Mouse (Mus musculus) WW6 (cell line): ENCODE results near the gene Nr4a1.

Source experiments
- DNase-seq: peaks from one replicate; pipeline ENCODE4 v3.0.0-alpha.2; 2013; ENCODE audit warnings: low read depth, low spot score

Gene Nr4a1

GRCm38 (mm10) chr15:101283911-101284750 is 30.1 kb downstream of the Nr4a1 start, which contains the start of gene Atg101:
Gene Atg101, plus strand, starts transcription at chr15:101284272.
- peak; percentile 82 for DNase-seq

DNA sequence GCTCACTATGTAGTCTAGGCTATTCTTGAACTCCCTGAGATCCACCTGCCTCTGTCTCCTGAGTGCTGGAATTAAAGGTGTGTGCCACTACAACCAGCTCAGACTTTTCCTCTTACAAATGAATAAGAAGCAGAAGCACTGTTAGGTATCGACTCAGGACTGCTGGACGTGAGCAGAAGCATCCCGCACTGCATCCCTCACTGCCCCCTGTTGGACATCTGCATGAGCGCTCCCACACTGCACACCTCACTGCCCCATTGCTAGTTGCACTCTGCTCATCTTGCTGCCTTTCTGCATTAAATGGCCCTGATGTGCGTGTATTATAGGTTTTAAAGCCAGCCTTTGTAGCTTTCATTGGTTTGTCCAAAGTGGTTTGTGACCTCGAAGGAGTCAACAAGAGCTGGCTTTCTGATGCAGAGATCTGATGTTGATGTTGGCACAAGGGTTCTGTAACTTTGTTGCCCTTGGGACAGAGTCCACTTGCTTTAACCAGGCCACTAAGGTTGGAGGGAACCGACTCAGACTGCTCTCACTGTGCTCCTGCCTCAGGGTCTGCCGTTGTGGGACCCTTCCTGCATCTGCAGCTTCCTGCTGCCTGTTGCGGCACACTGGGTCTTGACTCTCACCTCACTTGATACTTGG is 32.2 kb downstream of the Nr4a1 start:
- DNase-seq = no peak

- no peak for DNase-seq
Measured at GRCm38 (mm10) chr15:101287361-101287760, 33.3 kb downstream of the Nr4a1 start.

GRCm38 (mm10) chr15:101290354-101290753 is 36.3 kb downstream of the Nr4a1 start:
- no peak for DNase-seq

GRCm38 (mm10) chr15:101292012-101292411 is 37.9 kb downstream of the Nr4a1 start:
- DNase-seq = no peak

DNA sequence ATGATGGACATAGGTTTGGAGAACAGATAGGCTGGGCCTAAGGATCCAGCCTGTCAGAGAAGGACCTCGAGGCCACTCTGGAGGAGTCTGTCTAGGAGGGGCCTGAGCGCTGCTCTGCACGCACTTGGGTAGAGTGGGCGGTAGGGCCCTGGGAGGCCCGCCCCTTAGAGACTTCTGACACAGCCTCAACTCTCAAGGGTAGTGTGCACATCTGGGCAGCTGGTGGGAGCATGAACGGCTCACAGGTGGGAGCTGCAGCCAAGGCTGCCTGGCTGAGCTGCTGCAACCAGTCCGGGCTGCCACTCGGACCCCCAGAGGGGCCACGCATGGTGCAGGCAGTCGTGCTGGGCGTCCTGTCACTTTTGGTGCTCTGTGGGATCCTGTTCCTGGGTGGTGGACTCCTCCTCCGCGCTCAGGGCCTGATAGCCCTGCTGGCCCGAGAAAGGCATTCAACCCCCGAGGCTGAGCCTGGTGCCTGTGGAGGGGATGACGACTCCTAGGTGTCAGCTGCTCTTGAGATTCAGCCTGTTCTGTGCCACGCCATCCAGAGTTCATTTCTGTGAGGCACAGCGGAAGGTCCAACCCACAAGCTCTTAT is 39.1 kb downstream of the Nr4a1 start, which contains the start of gene 6030408B16Rik:
TSS of gene 6030408B16Rik (plus strand) at position 188 of the 597 bp plus-strand sequence.
- DNase-seq = no peak

DNA sequence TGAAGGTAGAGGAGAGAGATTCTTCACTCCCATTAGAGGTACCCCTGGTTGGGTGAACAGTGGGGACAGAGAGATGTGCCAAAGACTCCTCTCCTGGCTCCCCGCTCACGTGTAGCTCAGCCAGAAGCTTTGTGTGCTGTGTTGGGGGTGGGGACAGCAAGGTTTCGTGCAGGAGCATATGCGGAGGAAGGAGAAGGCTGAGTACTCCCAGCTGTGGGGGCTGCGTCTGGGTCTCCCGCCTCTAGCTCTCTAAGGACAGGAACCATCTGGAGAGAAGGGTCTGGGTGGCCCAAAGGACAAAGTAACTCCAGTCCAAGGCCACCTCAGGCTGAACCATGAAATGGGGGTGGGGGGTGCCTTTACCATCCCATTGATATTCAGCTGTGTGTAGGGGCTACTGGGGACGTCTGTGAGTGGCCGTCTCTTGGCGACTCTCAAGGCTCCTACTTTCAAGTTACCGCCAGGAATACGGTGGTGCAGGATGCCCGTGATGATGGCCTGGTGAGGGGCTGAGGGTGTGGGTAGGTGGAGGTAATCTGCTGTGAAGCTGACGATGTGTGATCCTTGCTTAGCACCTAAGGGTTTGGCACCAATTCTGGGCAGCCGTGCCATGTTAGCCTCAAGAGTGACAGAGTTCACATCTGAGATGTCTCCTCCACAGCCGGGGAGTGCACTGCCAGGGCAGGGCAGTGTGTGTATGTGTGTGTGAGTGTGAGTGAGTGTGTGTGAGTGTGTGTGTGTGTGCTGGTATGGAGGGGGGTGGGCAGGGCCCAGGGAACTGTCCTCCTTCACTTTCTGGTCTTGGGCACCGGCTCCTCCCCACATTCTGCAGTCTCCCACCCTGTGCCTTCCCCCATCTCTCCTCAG is 40.2 kb downstream of the Nr4a1 start:
- no peak for DNase-seq

DNA sequence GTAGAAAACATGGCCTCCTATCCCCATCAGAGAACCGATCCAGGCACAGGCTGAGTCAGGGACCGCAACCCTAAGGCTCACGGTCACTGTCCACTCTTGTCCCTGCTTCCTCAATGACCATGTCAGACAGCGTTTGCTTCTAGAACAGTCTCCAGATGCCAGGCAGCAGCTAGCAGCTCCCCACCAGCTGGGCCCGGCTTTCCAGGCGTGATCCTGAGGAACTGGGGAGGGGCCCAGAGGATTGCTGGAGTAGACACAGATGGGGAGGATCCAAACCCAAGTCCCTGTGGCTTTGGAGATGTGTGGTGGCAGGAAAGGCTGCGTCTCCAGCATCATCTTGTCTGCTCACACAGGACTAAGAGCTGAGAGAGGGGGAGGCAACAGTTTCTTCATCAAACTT is 41.0 kb downstream of the Nr4a1 start:
- DNase-seq = no peak

DNA sequence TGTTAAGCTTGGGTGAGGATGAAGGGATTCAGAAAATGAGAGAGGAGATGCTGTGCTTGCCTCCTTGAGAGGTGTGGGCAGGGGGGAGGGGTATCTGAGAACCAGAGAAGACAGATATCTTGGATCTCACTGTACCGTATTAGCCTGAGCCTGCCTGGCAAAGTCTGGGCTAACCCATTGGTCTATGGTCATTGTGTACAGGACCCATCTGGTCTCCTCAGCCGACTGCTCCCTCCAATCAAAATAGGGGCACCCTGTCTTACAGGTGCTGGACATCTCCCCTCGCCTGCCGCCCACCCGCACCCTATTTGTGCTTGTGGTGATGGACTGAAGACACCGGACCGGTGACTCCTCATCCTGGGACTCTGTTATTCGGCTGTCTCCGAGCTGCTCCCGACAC is 41.5 kb downstream of the Nr4a1 start:
- no peak for DNase-seq

DNA sequence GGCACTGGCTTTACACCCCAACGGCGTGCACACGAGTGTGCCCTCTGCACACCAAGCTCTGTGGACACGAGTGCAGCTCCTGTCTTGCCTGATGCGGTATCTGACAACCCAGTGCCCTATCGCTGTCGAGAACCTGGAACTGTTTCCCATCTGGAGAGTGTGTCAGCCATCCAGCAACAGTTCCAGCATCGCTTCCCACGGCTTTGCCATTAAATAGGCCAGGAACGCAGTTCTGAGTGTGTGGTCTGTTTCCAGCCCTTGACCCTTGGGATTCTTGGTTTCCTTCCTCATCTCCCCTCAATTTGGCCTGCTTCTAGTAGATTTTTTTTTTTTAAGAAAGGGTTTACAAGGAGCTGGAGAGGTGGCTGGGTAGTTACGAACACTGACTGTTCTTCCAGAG is 42.0 kb downstream of the Nr4a1 start:
- no peak for DNase-seq

DNA sequence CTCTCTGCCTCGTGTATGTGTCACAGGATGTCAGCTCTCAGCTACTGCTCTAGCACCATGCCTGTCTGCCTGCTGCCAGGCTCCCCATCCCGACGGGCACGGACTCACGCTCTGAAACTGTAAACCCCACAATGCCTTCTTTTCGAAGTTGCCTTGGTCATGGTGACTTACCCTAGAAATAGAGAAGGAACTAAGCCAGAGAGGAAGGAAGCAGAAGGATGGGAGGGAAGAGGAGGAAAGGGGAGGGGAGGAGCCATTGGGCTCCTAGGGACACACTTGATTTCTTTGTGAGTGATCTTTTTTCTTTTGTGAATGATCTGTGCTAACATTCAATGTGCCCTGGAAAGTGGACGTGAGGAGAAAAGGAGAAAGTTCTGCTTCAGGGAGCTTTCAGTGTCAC is 43.9 kb downstream of the Nr4a1 start:
- no peak for DNase-seq

DNA sequence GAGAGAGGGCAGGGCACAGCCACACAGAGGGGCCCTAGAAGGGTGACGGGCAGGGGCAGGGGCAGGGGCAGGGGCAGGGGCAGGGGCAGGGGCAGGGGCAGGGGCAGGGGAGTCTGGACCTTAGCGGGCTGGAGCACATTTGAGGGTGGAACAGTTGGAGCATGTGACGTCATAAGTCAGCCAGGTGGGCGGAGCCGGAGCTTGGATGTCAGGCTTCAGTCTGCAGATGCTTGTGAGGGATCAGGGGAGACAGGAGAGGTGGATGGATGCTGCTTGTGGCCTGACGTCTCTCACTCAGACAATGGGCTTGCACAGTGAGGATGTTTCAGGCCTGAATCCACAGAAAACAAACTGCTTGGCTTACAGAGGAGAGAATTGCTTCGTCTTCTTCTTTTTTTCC is 44.5 kb downstream of the Nr4a1 start:
- no peak for DNase-seq

- DNase-seq = no peak
Measured at GRCm38 (mm10) chr15:101299480-101299960, 45.5 kb downstream of the Nr4a1 start.

DNA sequence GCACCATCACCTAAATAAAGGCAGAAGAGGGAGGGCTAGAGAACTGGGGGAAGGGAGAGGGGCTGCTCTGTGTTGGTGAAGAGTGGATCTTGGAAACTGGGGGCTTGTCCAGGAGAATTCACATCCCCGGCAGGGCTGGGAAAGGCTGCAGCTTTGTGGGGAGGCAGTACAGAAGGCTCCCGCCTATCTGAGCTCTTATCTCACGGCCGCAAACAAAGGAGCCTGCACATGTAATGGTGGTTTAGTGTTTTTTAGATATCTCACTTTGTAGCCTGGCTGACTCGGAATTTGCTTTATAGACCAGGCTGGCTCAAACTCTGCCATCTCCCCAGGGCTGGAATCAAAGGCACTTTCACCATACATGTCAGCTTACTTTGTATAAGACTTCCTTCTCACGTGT is 46.1 kb downstream of the Nr4a1 start:
- DNase-seq = no peak

- no peak for DNase-seq
Measured at GRCm38 (mm10) chr15:101302201-101302600, 48.1 kb downstream of the Nr4a1 start.

DNA sequence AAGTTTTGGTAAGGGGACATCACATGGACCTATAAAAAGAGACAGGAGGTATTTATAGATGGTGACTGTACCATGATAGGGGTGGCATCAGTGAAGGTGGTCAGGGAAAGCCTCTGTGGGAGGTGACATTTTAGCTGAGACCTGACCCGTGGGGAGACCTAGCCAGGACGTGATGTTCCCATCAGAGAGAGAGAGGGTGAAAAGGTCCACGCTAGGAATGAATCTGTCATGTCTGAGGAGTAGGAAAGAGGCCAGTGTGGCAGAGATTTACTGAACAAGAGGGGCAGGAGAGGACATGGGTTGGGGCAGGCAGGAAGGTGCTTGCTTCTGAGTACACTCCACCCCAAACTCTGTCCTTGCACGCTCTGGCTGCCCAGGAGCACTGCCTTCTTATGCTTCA is 49.8 kb downstream of the Nr4a1 start:
- no peak for DNase-seq

GRCm38 (mm10) chr15:101306459-101306858 is 52.4 kb downstream of the Nr4a1 start:
- DNase-seq = no peak

DNA sequence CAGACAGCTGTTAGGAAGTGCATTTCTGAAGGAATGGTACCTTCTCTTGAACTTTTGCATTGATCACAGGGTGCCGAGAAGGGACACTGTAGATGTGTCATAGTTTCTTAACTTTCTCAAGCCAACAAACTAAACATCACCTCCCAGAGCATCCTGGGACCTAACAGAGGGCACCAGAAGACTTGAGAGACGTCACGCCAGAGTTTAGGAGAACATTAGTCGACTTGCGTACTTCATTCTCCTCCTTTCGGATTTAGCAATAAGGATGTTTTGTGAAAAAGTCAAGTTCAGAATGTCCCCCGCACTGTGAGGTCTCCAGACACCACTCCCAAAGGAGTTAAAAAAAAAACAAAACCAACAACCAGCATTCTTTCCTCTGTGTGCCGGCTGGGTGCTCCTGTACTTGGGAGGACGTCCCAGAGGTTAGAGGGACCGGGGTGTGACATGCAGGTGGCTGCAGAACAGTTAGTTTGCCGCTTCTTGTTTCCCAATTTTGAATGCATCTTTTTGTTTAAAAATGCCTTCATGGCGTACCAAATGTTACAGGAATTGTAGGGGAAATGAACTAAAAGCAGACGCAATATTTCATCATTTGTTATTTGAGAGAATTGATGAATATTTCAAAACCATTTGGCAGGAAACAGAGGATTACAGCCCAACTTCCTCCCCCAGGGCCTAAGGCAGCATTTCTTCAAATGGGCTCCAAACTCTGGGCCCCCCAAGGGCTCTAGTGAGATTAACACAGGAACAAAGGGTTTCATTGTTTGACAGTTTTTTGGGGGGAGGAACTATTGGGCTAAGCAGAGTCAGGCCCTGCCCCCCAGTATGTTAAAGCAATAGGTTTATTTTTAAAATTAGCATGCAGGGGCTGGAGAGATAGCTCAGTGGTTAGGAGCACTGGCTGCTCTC is 54.6 kb downstream of the Nr4a1 start:
- DNase-seq = no peak

DNA sequence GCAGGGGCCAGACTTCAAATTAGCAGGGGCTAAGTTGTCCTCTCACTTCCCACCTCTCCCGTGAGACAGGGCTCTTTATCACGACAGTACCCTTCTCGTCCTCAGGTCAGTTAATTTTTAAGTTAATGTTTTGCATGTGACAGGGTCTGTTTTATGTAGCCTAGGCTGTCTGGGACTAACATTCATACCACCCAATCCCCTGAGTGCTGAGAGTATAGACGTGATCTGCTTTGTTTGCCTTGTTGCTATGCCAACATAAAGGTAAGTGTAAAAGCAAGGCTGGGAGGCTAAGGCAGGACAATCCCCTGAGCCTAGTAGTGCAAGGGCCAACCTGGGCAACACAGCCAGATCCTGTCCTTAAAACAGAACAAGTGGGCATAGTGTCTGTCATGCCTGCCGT is 55.4 kb downstream of the Nr4a1 start:
- DNase-seq = no peak

DNA sequence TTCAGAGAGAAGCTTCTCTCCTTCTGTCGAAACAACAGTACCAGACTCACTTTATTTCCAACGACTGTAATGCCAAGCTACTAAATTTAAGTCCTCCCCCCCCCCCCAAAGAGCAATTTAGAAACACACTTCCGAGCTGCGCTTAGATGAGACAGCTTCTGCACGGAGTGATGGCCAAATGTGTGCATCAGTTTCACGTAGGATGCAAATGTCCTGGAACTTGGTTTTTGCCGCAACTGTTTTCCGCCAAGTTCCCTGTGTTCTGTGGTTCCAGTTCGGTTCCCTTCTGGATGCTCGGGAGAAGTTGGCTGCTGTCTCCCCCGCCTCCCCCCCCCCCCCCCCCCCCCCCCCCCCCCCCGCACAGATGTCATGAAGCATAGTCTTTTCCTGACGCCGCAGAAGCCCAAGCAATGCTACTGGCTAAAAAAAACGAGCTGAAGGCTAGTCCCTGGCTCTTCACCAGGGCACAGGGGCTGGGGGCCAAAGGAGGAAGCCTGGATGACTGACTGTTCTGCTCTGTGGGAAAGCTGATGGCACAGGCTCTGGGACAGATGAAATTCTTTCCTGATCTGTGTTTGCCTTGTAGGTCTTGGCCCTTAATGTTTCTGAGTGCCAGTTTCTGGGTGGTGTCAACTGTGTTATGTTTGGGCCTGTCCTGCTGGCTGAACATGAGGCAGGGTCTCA is 57.2 kb downstream of the Nr4a1 start:
- DNase-seq = no peak
